Mouse (Mus musculus) ES-E14 (cell line): ENCODE measurements around the gene Glt8d1.

ENCODE experiments used
- CHD2 ChIP-seq: IDR thresholded peaks from 2 replicates; pipeline ENCODE4 v1.6.1; 2014; ENCODE audit warnings: mild to moderate bottlenecking, low read depth, low read length, inconsistent platforms
- MAFK ChIP-seq: IDR thresholded peaks from 2 replicates; pipeline ENCODE4 v1.6.1; 2014; ENCODE audit warnings: mild to moderate bottlenecking, low read depth, low read length, inconsistent platforms; ENCODE audit not compliant: insufficient read depth
- ZNF384 ChIP-seq: IDR thresholded peaks from 2 replicates; pipeline ENCODE4 v1.6.1; 2012; ENCODE audit warnings: low read depth, low read length, inconsistent platforms

- TF ChIP-seq ZNF384 (no peak), CHD2 (no peak), MAFK (no peak)
Measured at GRCm38 (mm10) chr14:31045296-31045695, 44.1 kb downstream of the Glt8d1 start.
